Mouse (Mus musculus) frontal cortex, postnatal 25 days (tissue): ENCODE results near the gene Padi2.

Source experiments
- DNase-seq, 2 experiments: peaks; one replicate each; pipeline ENCODE4 v3.0.0; 2022; ENCODE audit warnings: low spot score in 2 of 2

The Padi2 gene

GRCm38 (mm10) chr4:140919974-140920836 lies 14.1 kb downstream of the Padi2 start:
- DNase-seq: no peak

GRCm38 (mm10) chr4:140922508-140922907 lies 16.4 kb downstream of the Padi2 start:
- no peak for DNase-seq

DNA sequence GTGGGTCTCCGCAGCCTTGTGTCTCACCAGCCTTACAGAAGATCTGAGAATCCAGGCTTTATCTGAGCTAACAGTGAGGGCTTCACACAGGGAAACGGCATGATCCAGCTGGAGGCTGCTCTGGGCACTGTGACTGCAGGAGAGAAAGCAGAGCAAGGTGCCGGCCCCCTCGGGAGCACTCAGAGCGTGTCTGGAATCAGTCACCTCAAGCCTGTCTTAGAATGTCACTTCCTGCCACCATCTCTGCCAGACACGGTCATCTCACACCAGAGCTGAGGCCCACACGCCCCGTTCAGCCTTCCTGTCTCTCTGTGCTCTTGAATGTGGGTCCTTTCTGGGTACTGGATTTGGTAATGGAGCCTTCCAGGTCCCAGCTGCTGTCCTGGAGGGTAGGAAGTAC lies 19.5 kb downstream of the Padi2 start:
- no peak for DNase-seq

DNA sequence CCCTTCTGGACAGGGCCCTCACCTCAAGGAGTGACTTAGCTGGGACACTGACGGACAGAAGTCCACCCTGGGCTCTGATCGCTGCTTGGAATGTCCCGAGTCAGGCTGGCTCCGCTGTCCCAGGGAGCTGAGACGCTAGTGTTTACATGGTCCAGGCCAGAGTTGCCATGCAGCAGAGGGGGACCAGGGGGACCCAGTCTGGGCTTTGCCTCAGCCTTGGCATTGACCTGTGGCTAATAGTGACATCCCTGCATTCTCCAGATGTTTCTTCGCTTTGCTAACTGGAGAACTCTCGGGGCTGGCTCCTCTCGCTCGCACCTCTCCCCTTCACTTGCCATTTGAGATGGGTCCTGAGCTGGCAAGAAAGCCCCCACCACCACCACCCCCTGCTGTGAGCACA lies 22.2 kb downstream of the Padi2 start:
- no peak for DNase-seq

DNA sequence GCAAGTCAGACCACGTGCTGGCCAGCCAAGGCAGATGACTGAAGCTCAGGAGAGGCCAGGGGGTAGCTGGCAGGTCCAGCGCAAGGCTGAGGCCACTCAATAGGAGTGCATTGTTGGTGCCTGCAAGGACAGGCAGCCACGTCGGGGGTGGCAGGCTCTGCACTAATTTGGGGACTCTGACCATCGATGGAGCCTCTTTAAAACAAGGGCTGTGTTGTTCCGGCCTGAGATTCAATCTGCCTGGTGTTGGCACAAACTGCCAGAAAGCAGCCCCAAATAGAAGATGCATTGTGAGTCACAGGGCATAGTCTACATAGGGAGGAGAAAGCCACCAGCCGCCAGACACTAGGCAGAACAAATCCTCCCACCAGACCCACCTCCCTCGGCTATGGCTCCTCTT lies 23.6 kb downstream of the Padi2 start:
- peak; percentile 28 to 34 for DNase-seq

DNA sequence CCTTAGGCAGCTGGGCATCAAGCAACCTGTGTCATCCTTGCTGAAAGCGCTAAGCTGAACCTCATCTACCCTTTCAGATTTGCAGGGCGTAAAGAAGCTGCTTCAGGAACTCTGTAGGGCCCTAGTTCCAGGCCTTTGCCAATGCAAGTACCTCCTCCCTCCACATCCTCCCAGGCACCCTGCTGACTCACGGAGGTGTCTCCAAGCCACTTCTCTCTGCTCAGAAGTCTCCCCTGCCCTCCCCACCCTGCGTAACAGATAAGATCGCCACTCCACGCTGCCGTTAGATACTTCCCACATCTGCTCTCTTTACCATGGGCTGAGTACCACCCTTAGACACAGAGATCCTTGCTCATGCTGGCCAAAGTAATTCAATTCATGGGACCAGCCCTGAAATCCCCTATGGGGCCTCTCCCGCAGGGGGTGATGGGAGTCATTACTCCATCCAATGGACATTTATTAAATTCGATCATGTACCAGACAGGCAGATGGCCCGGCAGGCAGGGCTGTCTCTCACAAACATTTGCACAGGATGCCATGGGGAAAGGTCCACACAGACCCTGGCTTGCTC lies 24.8 kb downstream of the Padi2 start:
- no peak for DNase-seq

- no peak for DNase-seq
Measured at GRCm38 (mm10) chr4:140935643-140936042, 29.5 kb downstream of the Padi2 start.

GRCm38 (mm10) chr4:140944356-140944755 lies 38.2 kb downstream of the Padi2 start:
- no peak for DNase-seq

DNA sequence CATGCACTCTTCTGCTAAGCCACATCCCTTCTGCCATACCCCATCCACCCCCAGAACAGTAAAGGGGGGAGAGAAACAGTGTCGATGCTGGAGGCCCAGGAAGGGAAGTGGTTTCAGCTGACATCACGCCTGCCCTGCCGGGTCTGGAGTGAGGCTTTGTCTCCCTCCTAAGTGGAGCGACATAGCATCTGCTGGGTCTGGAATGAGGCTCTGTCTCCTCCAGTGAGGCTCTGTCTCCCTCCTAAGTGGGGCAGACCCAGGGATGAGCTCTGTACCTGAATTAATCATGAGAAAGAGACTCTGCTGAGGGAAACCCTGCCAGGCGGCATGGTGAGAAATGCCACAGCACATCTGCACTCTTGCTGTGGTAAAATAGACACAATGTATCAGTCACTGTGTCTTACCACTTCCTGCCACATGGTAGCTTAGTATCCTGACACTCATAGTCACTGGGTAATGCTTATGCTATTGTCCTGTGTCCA lies 38.9 kb downstream of the Padi2 start:
- no peak for DNase-seq

- DNase-seq: no peak
Measured at GRCm38 (mm10) chr4:140945571-140945970, 39.4 kb downstream of the Padi2 start.

DNA sequence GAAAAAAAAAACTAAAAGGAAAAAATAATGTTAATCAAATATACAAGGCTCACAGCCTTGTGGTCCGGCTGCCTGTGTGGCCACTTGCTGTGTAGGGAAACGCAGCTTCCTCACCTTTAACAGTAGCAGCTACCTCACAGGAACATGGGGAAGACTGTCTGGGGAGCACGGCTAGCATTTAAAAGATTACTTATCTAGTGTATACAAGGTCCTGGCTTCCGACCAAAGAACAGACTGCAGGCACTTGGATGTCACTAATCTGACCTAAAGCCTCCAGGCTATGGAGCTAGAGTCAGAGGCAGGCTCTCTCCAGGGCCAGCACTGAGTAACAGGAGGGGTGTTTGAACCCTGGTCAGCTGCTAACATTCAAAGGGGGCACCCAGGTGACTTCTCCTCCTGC lies 39.9 kb downstream of the Padi2 start:
- DNase-seq: no peak

DNA sequence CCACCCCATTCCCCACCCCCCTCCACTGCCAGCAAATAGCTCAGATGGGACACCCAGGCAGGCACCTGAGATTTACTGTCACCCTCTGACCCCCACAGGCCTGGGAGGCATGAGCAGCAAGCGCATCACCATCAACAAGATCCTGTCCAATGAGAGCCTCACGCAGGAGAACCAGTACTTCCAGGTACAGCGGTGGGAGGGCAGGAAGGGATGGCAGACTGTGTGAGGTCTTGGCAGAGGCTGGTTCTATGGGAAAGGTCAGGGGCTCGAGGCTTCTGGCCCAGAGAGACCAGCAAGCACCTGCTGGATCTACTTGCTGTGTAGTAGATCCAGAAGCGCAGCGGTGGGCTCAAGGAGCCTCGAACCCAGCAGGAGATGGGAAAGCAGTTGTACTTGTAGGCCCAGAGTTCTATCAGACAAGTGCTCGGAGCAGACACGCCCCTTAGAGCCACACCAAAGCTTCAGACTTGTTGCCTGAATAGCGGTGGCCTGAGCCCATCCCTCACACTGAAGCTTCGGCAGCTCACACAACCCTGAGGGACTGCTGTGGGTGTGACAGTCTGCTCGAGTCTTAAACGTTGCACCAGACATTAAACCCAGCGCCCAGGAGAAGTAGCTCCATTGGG lies 40.5 kb downstream of the Padi2 start:
- no peak for DNase-seq

DNA sequence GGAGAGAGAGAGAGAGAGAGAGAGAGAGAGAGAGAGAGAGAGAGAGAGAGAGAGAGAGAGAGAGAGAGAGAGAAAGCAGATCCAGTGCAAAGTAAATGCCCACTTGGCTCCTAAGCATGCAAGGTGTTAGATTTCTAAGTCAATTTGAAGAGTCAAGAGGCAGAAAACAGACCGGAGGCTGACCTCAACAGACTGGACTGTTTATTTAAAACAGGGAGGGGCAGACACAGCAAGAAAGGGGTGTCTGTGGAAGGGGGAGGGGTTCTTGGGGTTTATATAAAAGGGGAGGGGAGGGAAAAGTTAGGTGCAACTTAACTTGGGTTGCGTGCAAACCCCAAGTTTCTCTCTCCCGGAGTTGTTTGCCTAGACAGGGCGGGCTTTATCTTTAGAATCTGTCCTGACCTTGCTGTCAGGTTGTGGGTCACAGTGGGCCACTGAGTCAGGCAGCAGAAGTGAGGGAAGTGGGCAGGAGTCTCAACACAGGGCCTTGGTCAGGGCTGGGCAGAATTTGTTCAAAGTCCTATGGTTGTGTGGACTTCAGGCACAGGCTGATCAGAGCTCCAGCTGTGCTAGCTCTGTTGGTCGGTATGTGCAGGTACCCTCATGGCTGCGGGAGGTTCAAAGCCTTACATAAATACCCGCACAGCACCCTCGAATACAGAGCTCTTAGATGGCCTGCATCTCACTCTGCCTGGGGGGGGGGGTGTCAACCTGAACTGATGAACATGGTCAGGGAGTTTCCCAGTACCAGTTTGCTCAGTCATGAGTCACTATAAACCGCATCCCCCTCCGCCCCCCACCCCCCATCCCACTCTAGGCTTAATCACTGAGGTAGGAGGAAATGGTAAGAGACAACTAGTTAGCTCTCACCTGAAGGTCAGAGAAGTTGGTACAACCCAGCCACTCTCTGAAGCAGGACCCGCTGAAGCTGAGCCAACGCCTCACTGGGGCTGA lies 41.6 kb downstream of the Padi2 start:
- DNase-seq: no peak

- no peak for DNase-seq
Measured at GRCm38 (mm10) chr4:140948481-140948880, 42.3 kb downstream of the Padi2 start.

DNA sequence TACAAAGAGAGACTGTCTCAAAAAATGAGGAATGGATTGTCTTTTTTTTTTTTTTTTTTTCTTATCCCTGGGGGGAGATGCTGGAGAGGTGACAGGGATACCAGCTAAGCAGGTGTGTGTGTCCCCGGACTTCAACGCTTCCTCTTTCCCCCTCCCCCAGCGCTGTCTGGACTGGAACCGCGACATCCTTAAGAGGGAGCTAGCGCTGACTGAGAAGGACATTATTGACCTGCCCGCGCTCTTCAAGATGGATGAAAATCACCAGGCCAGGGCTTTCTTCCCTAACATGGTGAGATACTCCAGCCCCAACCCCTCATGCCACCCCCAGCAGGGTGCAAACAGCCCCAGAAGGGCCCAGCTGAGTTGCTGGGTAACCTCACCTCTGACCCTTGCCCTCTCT lies 42.9 kb downstream of the Padi2 start:
- DNase-seq: no peak

- DNase-seq: no peak
Measured at GRCm38 (mm10) chr4:140949616-140950015, 43.5 kb downstream of the Padi2 start.

- DNase-seq: no peak
Measured at GRCm38 (mm10) chr4:140950574-140950973, 44.4 kb downstream of the Padi2 start.

- DNase-seq: no peak
Measured at GRCm38 (mm10) chr4:140951861-140952641, 45.9 kb downstream of the Padi2 start.

- DNase-seq: no peak
Measured at GRCm38 (mm10) chr4:140957131-140957702, 51.1 kb downstream of the Padi2 start.

DNA sequence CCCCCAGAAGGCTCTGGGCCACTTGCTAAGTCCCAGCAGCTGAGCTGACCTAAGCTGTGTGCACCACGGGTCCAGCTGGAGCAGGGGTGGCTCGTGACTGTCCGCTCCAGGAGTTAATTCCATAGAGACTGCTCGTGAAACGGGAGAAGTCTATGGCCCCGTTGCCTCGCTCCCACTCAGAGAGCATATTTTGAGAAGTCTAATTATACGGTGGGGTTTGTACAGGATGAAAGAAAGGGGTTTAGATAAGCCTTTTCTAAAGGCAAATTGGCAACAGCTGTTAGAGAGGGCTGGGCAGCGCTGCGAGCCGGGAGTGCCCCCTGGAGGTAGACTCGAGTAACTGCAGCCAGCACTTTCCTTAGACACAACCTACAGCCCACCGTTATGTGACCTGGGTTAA lies 51.6 kb downstream of the Padi2 start:
- peak; percentile 54 to 74 for DNase-seq

DNA sequence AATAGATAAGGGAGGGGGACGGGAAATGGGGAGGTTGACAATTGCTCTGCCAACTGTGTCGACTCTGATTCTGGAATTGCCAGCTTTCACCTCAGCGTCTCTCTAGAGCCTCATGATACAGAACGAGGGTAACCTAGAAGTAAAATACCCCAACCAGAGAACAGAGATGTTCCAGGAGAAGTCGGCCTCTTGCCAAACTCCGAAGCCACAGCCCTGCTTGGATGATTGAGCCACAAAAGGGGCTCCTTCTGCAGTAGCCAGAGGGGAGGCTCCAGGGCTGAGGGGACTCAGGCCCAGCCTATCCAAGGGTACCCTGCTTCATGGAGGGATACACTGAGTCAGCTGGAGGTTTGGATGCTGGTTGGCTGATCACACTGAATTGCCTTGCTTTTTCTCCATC lies 52.2 kb downstream of the Padi2 start:
- DNase-seq: no peak
